Mouse (Mus musculus): ENCODE measurements around the gene Anxa7. TPM values are rescaled to one million over a fixed set of nuclear protein-coding genes. Genes with fewer than 3 reads are reported as not detected.

Anxa7 gene
- total and polyA plus RNA-seq, 3 experiments, result 44.8 to 70.3 TPM; not detected in 1

DNA sequence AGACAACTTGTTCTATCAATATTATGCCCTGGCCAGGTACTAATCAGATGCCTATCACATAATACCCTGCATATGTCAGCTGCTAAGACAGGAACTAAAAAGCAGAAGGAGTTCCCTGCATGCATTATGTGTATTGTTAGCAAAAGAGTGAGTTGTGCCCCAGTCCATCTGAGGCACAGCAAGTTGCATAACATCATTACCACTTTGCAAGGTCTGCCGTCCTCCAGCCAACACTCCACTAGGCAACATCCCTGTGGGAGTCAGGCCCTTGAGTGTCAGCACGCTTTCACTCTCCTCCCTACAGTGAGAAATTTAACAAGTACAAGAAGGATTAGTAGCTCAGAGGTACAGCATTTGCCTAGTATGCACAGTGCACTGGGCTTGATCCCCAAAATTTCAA, 28.5 kb upstream of the Anxa7 start:
- Histone ChIP-seq H3K27me3 (ENCODE audit: control insufficient read depth in 1 of 2, insufficient read depth in 2 of 2, low read length in 2 of 2) (no peaks in the 10 kb centered on the region), H3K27ac (ENCODE audit: control insufficient read depth, low read depth, low read length) (no peak overlapping the region), H3K9ac (ENCODE audit: control insufficient read depth, low read depth, low read length, poor library complexity, severe bottlenecking) (no peak overlapping the region), H3K36me3 (ENCODE audit: control insufficient read depth in 1 of 2, insufficient read depth in 2 of 2, low read length in 2 of 2) (peaks cover 5 to 26% of the 10 kb centered on the region in 2 experiments), H3K4me1 (ENCODE audit: control insufficient read depth in 1 of 2, insufficient read depth in 2 of 2, low read length in 2 of 2) (peaks cover 3 to 4% of the 10 kb centered on the region in 2 experiments; a peak in 3 of 4 replicates), H3K4me3 (ENCODE audit: control insufficient read depth in 1 of 2, insufficient read depth in 1 of 2, low read depth in 2 of 2, low read length in 2 of 2) (no peak overlapping the region), H3K79me2 (ENCODE audit: control insufficient read depth, insufficient read depth, low read length, poor library complexity) (no peaks in the 10 kb centered on the region), H3K9me3 (replicated peaks; ENCODE audit: insufficient read depth, low read length) (no peaks in the 10 kb centered on the region)
- TF ChIP-seq UBTF (IDR thresholded peaks at IDR 0.05; ENCODE audit: borderline replicate concordance, insufficient read depth, low read depth, low read length) (no peak), KAT2A (conservative IDR thresholded peaks at IDR 0.05; ENCODE audit: low read depth, low read length) (no peak), ZC3H11A (IDR thresholded peaks at IDR 0.05; ENCODE audit: low read depth, low read length) (no peak), SMC3 (IDR thresholded peaks at IDR 0.05; ENCODE audit: low read depth, low read length) (no peak), POLR2AphosphoS2 (IDR thresholded peaks at IDR 0.05; ENCODE audit: low read length) (no peak), MXI1 (IDR thresholded peaks at IDR 0.05; ENCODE audit: low read depth, low read length) (no peak), SIN3A (IDR thresholded peaks at IDR 0.05; ENCODE audit: low read length) (no peak), MYC (IDR thresholded peaks at IDR 0.05; ENCODE audit: low read depth, low read length) (no peak), CHD2 (IDR thresholded peaks at IDR 0.05; ENCODE audit: low read length) (no peak)
- peak; percentile 12 for DNase-seq (ENCODE audit: low read depth, low spot score)

DNA sequence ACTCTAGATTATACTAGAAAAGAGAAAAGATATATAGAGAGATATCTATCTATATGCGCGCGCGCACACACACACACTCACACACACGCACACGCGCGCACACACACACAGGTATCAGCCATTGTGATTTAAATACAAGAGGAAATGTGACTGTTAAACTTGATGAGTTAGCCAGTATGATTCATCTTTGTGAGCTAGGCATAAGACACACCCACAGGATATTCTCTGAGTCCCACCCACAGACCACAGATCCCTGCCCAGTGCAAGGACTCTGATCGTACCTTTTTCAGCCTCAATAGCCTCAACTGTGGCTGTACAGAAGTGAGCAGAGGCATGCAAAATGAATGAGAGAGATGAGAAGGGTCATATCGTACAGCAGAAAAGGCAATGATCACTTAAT, 23.0 kb upstream of the Anxa7 start:
- no peak for TF ChIP-seq ELF1 (IDR thresholded peaks at IDR 0.05; ENCODE audit: low read depth, low read length)
- TF ChIP-seq KAT2A (conservative IDR thresholded peaks at IDR 0.05; ENCODE audit: low read depth, low read length), result no peak
- TF ChIP-seq E2F4 (IDR thresholded peaks at IDR 0.05; ENCODE audit: borderline replicate concordance, low read depth, low read length), result no peak
- no peak for TF ChIP-seq MAX (IDR thresholded peaks at IDR 0.05; ENCODE audit: low read length)
- no peak for TF ChIP-seq GABPA (IDR thresholded peaks at IDR 0.05; ENCODE audit: low read depth, low read length)
- Histone ChIP-seq H3K79me2 (ENCODE audit: control insufficient read depth, insufficient read depth, low read length, poor library complexity) (no peaks in the 10 kb centered on the region), H3K4me3 (ENCODE audit: control insufficient read depth in 1 of 2, insufficient read depth in 1 of 2, low read depth in 2 of 2, low read length in 2 of 2) (no peak overlapping the region), H3K27ac (ENCODE audit: control insufficient read depth, low read depth, low read length) (no peak overlapping the region), H3K27me3 (ENCODE audit: control insufficient read depth in 1 of 2, insufficient read depth in 2 of 2, low read length in 2 of 2) (no peaks in the 10 kb centered on the region), H3K4me1 (ENCODE audit: control insufficient read depth in 1 of 2, insufficient read depth in 2 of 2, low read length in 2 of 2) (no peaks in the 10 kb centered on the region), H3K9me3 (replicated peaks; ENCODE audit: insufficient read depth, low read length) (no peaks in the 10 kb centered on the region), H3K36me3 (ENCODE audit: control insufficient read depth in 1 of 2, insufficient read depth in 2 of 2, low read length in 2 of 2) (peaks cover 4 to 22% of the 10 kb centered on the region in 2 experiments), H3K9ac (ENCODE audit: control insufficient read depth, low read depth, low read length, poor library complexity, severe bottlenecking) (no peak overlapping the region)
- peak; percentile 55 for DNase-seq (ENCODE audit: low read depth, low spot score)

DNA sequence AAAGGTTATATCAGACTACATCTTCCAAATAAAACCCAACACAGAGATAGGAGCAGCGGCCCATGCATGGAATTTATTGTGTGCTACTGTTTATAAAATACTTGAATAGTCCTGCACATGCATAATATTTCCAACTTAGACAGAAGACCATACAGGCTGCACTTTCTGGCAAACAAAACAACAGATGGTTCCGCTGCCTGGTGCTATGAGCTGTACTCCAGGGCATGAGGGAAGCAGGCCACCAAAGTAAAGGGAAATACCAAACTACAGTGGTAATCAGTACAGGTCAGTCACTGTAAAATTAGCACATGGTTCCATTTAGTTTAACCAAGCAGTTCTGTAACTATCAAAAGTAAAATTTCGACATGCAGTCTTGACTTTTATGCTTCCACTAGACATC, 20.0 kb upstream of the Anxa7 start:
- Histone ChIP-seq H3K27me3 (ENCODE audit: control insufficient read depth in 1 of 2, insufficient read depth in 2 of 2, low read length in 2 of 2) (no peaks in the 10 kb centered on the region), H3K9me3 (replicated peaks; ENCODE audit: insufficient read depth, low read length) (no peaks in the 10 kb centered on the region), H3K9ac (ENCODE audit: control insufficient read depth, low read depth, low read length, poor library complexity, severe bottlenecking) (no peak overlapping the region), H3K36me3 (ENCODE audit: control insufficient read depth in 1 of 2, insufficient read depth in 2 of 2, low read length in 2 of 2) (peaks cover 4 to 10% of the 10 kb centered on the region in 2 experiments; a peak in 3 of 4 replicates), H3K4me3 (ENCODE audit: control insufficient read depth in 1 of 2, insufficient read depth in 1 of 2, low read depth in 2 of 2, low read length in 2 of 2) (no peak overlapping the region), H3K27ac (ENCODE audit: control insufficient read depth, low read depth, low read length) (no peak overlapping the region), H3K4me1 (ENCODE audit: control insufficient read depth in 1 of 2, insufficient read depth in 2 of 2, low read length in 2 of 2) (no peaks in the 10 kb centered on the region), H3K79me2 (ENCODE audit: control insufficient read depth, insufficient read depth, low read length, poor library complexity) (no peaks in the 10 kb centered on the region)
- no peak for DNase-seq (ENCODE audit: low read depth, low spot score)
- no peak for TF ChIP-seq TCF12 (IDR thresholded peaks at IDR 0.05; ENCODE audit: low read depth, low read length)
- TF ChIP-seq TBP (IDR thresholded peaks at IDR 0.05; ENCODE audit: low read depth, low read length), result no peak
- no peak for TF ChIP-seq RAD21 (IDR thresholded peaks at IDR 0.05; ENCODE audit: low read depth, low read length)
- no peak for TF ChIP-seq RCOR1 (IDR thresholded peaks at IDR 0.05; ENCODE audit: low read depth, low read length)
- TF ChIP-seq ZC3H11A (IDR thresholded peaks at IDR 0.05; ENCODE audit: low read depth, low read length), result no peak
- TF ChIP-seq MYC (IDR thresholded peaks at IDR 0.05; ENCODE audit: low read depth, low read length), result no peak
- TF ChIP-seq USF1 (IDR thresholded peaks at IDR 0.05; ENCODE audit: low read depth, low read length), result no peak
- no peak for TF ChIP-seq EP300 (IDR thresholded peaks at IDR 0.05; ENCODE audit: low read depth in 1 of 2, low read length in 2 of 2)
- TF ChIP-seq E2F4 (IDR thresholded peaks at IDR 0.05; ENCODE audit: borderline replicate concordance, low read depth, low read length), result no peak
- TF ChIP-seq SIN3A (IDR thresholded peaks at IDR 0.05; ENCODE audit: low read length), result no peak
